Mouse (Mus musculus) ES-Bruce4 (cell line): ENCODE measurements around the gene Borcs7.

Source experiments
- CTCF ChIP-seq: IDR thresholded peaks from one replicate; pipeline ENCODE4 v1.8.1; 2011; ENCODE audit warnings: low read depth, low read length
- EP300 ChIP-seq: IDR thresholded peaks from 2 replicates; pipeline ENCODE4 v1.6.1; 2011; ENCODE audit warnings: low read depth, low read length; ENCODE audit not compliant: insufficient read depth

DNA sequence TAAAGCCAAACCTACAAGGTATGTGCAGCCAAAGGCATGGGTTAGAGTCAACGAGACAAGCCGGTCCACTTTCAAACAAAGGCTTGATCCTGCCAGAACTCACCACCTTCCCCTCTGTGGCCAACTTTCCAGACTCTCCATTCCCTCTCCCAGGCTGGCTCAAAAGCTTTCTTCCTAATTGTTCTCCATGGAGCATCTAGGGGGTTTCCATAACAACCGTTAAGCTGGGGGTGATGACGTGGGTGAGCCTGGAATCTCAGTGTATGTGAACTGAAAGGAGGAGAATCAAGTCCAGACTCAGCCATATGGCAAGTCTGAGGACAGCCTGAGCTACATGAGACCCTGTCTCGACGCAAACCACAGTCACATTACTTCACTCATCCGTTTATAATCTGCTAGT lies 24.2 kb upstream of the Borcs7 start:
- no peak for TF ChIP-seq CTCF
- no peak for TF ChIP-seq EP300
